11 mouse cellular contexts compared by ENCODE assay signal in the genomic region with DNA sequence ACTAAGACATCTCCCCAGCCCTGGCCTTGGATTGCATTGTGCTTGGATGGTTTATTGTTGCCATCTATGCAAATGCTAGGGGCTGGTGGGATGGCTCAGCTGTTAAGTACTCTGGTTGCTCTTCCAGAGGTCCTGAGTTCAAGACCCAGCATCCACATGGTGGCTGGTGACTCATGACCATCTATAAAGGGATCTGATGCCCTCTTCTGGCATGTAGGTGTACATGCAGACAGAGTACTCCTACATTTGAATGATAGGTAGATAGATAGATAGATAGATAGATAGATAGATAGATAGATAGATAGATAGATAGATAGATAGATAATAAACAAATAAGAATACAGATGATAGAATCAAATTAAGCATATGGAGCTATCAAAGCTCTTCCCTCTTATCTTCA. TPM values are rescaled to one million over a fixed set of nuclear protein-coding genes. Genes with fewer than 3 reads are reported as not detected.
DNase-seq lines count a peak whose midpoint lies in the region; ATAC-seq and TF ChIP-seq lines count a peak whose summit lies in the region.
"Not testable (repeated sequence)": the region's sequence is repeated elsewhere in the genome, so short reads cannot be mapped to it uniquely, and the experiment has no call there.
"Had no signal": no experiment of that assay in that cellular context is flagged by ENCODE, and none has a peak within 500 bp of the region (broad histone marks: within the 10 kb centered on the region; RNA-seq: fewer than 3 reads in every experiment).

No protein-coding gene starts in this region.

- intact Hi-C loops in gastrocnemius, adult 2 months (cut with DNase I) = loop anchor here (1.0 kb wide), 1 partner anchor 30 kb away; no protein-coding TSS in a partner anchor

- not testable (repeated sequence) for H3K4me2 ChIP-seq in intestine, postnatal 0 days (replicated peaks; ENCODE audit: low read depth); liver, embryonic 14.5 days (ENCODE audit: low read depth); midbrain, embryonic 14.5 days (ENCODE audit: low read length)

- not testable (repeated sequence) for H3K27ac ChIP-seq in gastrocnemius, adult 2 months; intestine, postnatal 0 days (ENCODE audit: low read depth, low read length); liver, embryonic 14.5 days; midbrain, embryonic 14.5 days (replicated peaks; ENCODE audit: low read depth, low read length)

- DNase-seq in A20 (ENCODE audit: low read depth, low spot score) = peak; percentile 33
- not testable (repeated sequence) for DNase-seq in brain, embryonic 14.5 days (ENCODE audit: low read depth); gastrocnemius, adult 2 months; liver, embryonic 14.5 days (ENCODE audit: low read depth in 3 of 3, low spot score in 3 of 3)
- peak; percentile 24 for DNase-seq in midbrain, embryonic 14.5 days
- peak; percentile 29 for DNase-seq in splenic B cell, adult 2 months (ENCODE audit: low read depth, low spot score)

- H3K27me3 ChIP-seq in E14TG2a.4 (ENCODE audit: insufficient read depth, low read length); intestine, postnatal 0 days (replicated peaks; ENCODE audit: control insufficient read depth, insufficient read depth, low read length); liver, embryonic 14.5 days (ENCODE audit: control insufficient read depth, insufficient read depth, low read length); midbrain, embryonic 14.5 days (ENCODE audit: control insufficient read depth, insufficient read depth, low read length); splenic B cell, adult 2 months (ENCODE audit: control insufficient read depth, insufficient read depth, low read length, poor library complexity, severe bottlenecking): not testable (repeated sequence)

- H3K4me3 ChIP-seq in E14TG2a.4 (replicated peaks; ENCODE audit: low read length); gastrocnemius, adult 2 months; intestine, postnatal 0 days (ENCODE audit: low read depth, low read length); liver, embryonic 14.5 days (ENCODE audit: insufficient read depth in 1 of 2, low read depth in 2 of 2, low read length in 2 of 2); midbrain, embryonic 14.5 days (replicated peaks; ENCODE audit: low read depth, low read length): not testable (repeated sequence)

- TF ChIP-seq EP300 in liver, embryonic 14.5 days (IDR thresholded peaks at IDR 0.05; ENCODE audit: low read depth) = not testable (repeated sequence)

- not testable (repeated sequence) for H3K9me3 ChIP-seq in E14TG2a.4 (ENCODE audit: low read length); intestine, postnatal 0 days (ENCODE audit: control insufficient read depth); liver, embryonic 14.5 days (ENCODE audit: control insufficient read depth, low read length); midbrain, embryonic 14.5 days (ENCODE audit: control insufficient read depth, low read length)

- not testable (repeated sequence) for TF ChIP-seq POLR2A in brain, embryonic 14.5 days (IDR thresholded peaks at IDR 0.05; ENCODE audit: borderline replicate concordance, extremely low read depth, insufficient read depth, insufficient read length, poor library complexity, severe bottlenecking)

- H3K36me3 ChIP-seq in E14TG2a.4 (ENCODE audit: insufficient read depth, low read length); intestine, postnatal 0 days (ENCODE audit: control insufficient read depth, insufficient read depth); liver, embryonic 14.5 days (replicated peaks; ENCODE audit: control insufficient read depth, insufficient read depth, low read depth); midbrain, embryonic 14.5 days (ENCODE audit: control insufficient read depth, insufficient read depth, low read length); splenic B cell, adult 2 months (ENCODE audit: control insufficient read depth, insufficient read depth, low read length, poor library complexity, severe bottlenecking): not testable (repeated sequence)

- TF ChIP-seq CTCF in E14TG2a.4 (conservative IDR thresholded peaks at IDR 0.05; ENCODE audit: low read length) = peak; percentile 11; the same call in 1 of the 2 replicates
- peak; percentile 19; the same call in 1 of the 2 replicates for TF ChIP-seq CTCF in brain, embryonic 14.5 days (IDR thresholded peaks at IDR 0.05; ENCODE audit: borderline replicate concordance, extremely low read depth, insufficient read depth, insufficient read length)
- TF ChIP-seq CTCF in gastrocnemius, adult 2 months (IDR thresholded peaks at IDR 0.05) = peak; percentile 60
- peak; percentile 61 for TF ChIP-seq CTCF in intestine, postnatal 0 days (IDR thresholded peaks at IDR 0.05; ENCODE audit: low read depth)
- peak; percentile 7; the same call in 1 of the 2 replicates for TF ChIP-seq CTCF in liver, embryonic 14.5 days (IDR thresholded peaks at IDR 0.05; ENCODE audit: low read depth)

- ATAC-seq in intestine, postnatal 0 days; liver, embryonic 14.5 days (ENCODE audit: insufficient read depth); midbrain, embryonic 14.5 days (ENCODE audit: low FRiP score, low TSS enrichment): not testable (repeated sequence)

- not testable (repeated sequence) for H3K9ac ChIP-seq in intestine, postnatal 0 days (ENCODE audit: low read depth, low read length); liver, embryonic 14.5 days (replicated peaks); midbrain, embryonic 14.5 days (replicated peaks; ENCODE audit: low read length)

- H3K4me1 ChIP-seq in E14TG2a.4 (replicated peaks; ENCODE audit: low read depth, low read length); intestine, postnatal 0 days (replicated peaks; ENCODE audit: control insufficient read depth, insufficient read depth, low read length); liver, embryonic 14.5 days (replicated peaks; ENCODE audit: control insufficient read depth in 2 of 2, insufficient read depth in 2 of 2, low read length in 1 of 2); midbrain, embryonic 14.5 days (ENCODE audit: control insufficient read depth, insufficient read depth, low read length): not testable (repeated sequence)

RNA-seq across cellular contexts. Expression of gene Lamc3, which starts 27.1 kb away (rescaled TPM):
- polyA plus RNA-seq in brain, embryonic 14.5 days (2012; rRNA removed) = 5.8 and 12.0 TPM in 2 replicates
- total RNA-seq in gastrocnemius, adult 2 months (2021) = under 1 TPM; 0.11 to 0.82 TPM
- 0.44 and 0.48 TPM in 2 replicates for polyA plus RNA-seq in intestine, postnatal 0 days (2015; fragmentation: Nextera tagmentation; extraction: Ambion mirVana)
- polyA plus RNA-seq in liver, embryonic 14.5 days (2012; rRNA removed) = 0.02 and 0.03 TPM in 2 replicates
- polyA plus RNA-seq in liver, embryonic 14.5 days (2014; fragmentation: Nextera tagmentation; extraction: Ambion mirVana) = not detected in 2 replicates
- polyA plus RNA-seq in midbrain, embryonic 14.5 days (2014; fragmentation: Nextera tagmentation; extraction: Ambion mirVana) = 1.1 and 6.6 TPM in 2 replicates
- total RNA-seq: monocyte, adult 5-6 weeks had no signal
- polyA plus RNA-seq: CD4-positive, CD25-positive, alpha-beta regulatory T cell, adult 4 months; inflammation-experienced regulatory T-cells, adult 6 months had no signal

RNA-seq across cellular contexts. Expression of gene Aif1l, which starts 35.7 kb away (rescaled TPM):
- polyA plus RNA-seq in brain, embryonic 14.5 days (2012; rRNA removed) = 31.2 and 40.1 TPM in 2 replicates
- total RNA-seq in gastrocnemius, adult 2 months (2021) = 1 to 10 TPM; 2.1 to 2.7 TPM
- polyA plus RNA-seq in intestine, postnatal 0 days (2015; fragmentation: Nextera tagmentation; extraction: Ambion mirVana) = 8.1 and 8.2 TPM in 2 replicates
- 1.1 and 1.3 TPM in 2 replicates for polyA plus RNA-seq in liver, embryonic 14.5 days (2012; rRNA removed)
- 1.5 and 2.2 TPM in 2 replicates for polyA plus RNA-seq in liver, embryonic 14.5 days (2014; fragmentation: Nextera tagmentation; extraction: Ambion mirVana)
- polyA plus RNA-seq in midbrain, embryonic 14.5 days (2014; fragmentation: Nextera tagmentation; extraction: Ambion mirVana) = 24.2 and 34.7 TPM in 2 replicates
- total RNA-seq: monocyte, adult 5-6 weeks had no signal

Comparison
In these comparisons a context has a peak if more than half of its experiments do, and no peak if none do; other contexts are left out.
1. CTCF ChIP-seq: peak in every context shown above with its lines; median percentile 61 in intestine, postnatal 0 days; 60 in gastrocnemius, adult 2 months; 19 in brain, embryonic 14.5 days; 11 in E14TG2a.4; 7 in liver, embryonic 14.5 days.